Mouse (Mus musculus): ENCODE results near the gene Col15a1. TPM values are rescaled to one million over a fixed set of nuclear protein-coding genes. Genes with fewer than 3 reads are reported as not detected.
A peak's percentile ranks its signal among the peaks of the same experiment; 100 is the strongest.

Col15a1 gene
- polyA plus RNA-seq, 1 experiment from 2014 or later, result 3.1 TPM

- no peak overlapping the region for H3K9ac ChIP-seq (replicated peaks)
- H3K36me3 ChIP-seq, result no peaks in the 10 kb centered on the region
- peaks cover 13% of the 10 kb centered on the region for H3K4me1 ChIP-seq
- H3K4me3 ChIP-seq, result no peak overlapping the region
- no peaks in the 10 kb centered on the region for H3K27me3 ChIP-seq
- no peak overlapping the region for H3K27ac ChIP-seq (replicated peaks)
- H3K9me3 ChIP-seq, result no peaks in the 10 kb centered on the region
- ATAC-seq (replicated peaks), result no peak
- no peak overlapping the region for H3K4me2 ChIP-seq (replicated peaks)
- WGBS, result 87% methylated on average over 14 of the region's 14 CpGs
Observed at GRCm38 (mm10) chr4:47233192-47233835, 25.4 kb downstream of the Col15a1 start.

GRCm38 (mm10) chr4:47234667-47235267 is 26.8 kb downstream of the Col15a1 start:
- H3K9ac ChIP-seq (replicated peaks), result no peak overlapping the region
- no peaks in the 10 kb centered on the region for H3K27me3 ChIP-seq
- H3K36me3 ChIP-seq, result no peaks in the 10 kb centered on the region
- H3K9me3 ChIP-seq, result no peaks in the 10 kb centered on the region
- H3K4me3 ChIP-seq, result no peak overlapping the region
- no peak overlapping the region for H3K4me2 ChIP-seq (replicated peaks)
- ATAC-seq (replicated peaks), result peak; percentile 71
- H3K27ac ChIP-seq (replicated peaks), result 0 out of 2 replicates have a peak overlapping the region, but pooled peaks have one; percentile 36
- 25% methylated on average over 17 of the region's 17 CpGs for WGBS
- H3K4me1 ChIP-seq, result peaks cover 13% of the 10 kb centered on the region

- no peak overlapping the region for H3K9ac ChIP-seq (replicated peaks)
- peaks cover 13% of the 10 kb centered on the region for H3K4me1 ChIP-seq
- H3K27me3 ChIP-seq, result no peaks in the 10 kb centered on the region
- no peak overlapping the region for H3K4me3 ChIP-seq
- peak; percentile 71 for ATAC-seq (replicated peaks)
- no peaks in the 10 kb centered on the region for H3K36me3 ChIP-seq
- 5% methylated on average over 3 of the region's 3 CpGs for WGBS
- H3K27ac ChIP-seq (replicated peaks), result peak overlapping the region; percentile 36; the same call in 1 of the 2 replicates
- no peaks in the 10 kb centered on the region for H3K9me3 ChIP-seq
- H3K4me2 ChIP-seq (replicated peaks), result no peak overlapping the region
Observed at GRCm38 (mm10) chr4:47235312-47235711, 27.4 kb downstream of the Col15a1 start.

- 69% methylated on average over 7 of the region's 7 CpGs for WGBS
- Histone ChIP-seq H3K9ac (replicated peaks) (no peak overlapping the region), H3K27ac (replicated peaks) (no peak overlapping the region), H3K4me3 (no peak overlapping the region), H3K4me1 (peaks cover 13% of the 10 kb centered on the region), H3K9me3 (no peaks in the 10 kb centered on the region), H3K27me3 (no peaks in the 10 kb centered on the region), H3K36me3 (no peaks in the 10 kb centered on the region), H3K4me2 (replicated peaks) (no peak overlapping the region)
- ATAC-seq (replicated peaks), result no peak
Observed at GRCm38 (mm10) chr4:47236104-47236503, 28.1 kb downstream of the Col15a1 start.

GRCm38 (mm10) chr4:47237220-47237619 is 29.3 kb downstream of the Col15a1 start:
- H3K4me2 ChIP-seq (replicated peaks), result no peak overlapping the region
- H3K4me1 ChIP-seq, result peaks cover 13% of the 10 kb centered on the region
- no peak overlapping the region for H3K27ac ChIP-seq (replicated peaks)
- no peak for ATAC-seq (replicated peaks)
- H3K9ac ChIP-seq (replicated peaks), result no peak overlapping the region
- H3K4me3 ChIP-seq, result no peak overlapping the region
- no peaks in the 10 kb centered on the region for H3K9me3 ChIP-seq
- WGBS, result 39% methylated on average over 15 of the region's 15 CpGs
- H3K27me3 ChIP-seq, result no peaks in the 10 kb centered on the region
- no peaks in the 10 kb centered on the region for H3K36me3 ChIP-seq

- H3K4me2 ChIP-seq (replicated peaks), result no peak overlapping the region
- H3K9me3 ChIP-seq, result no peaks in the 10 kb centered on the region
- H3K9ac ChIP-seq (replicated peaks), result no peak overlapping the region
- H3K4me3 ChIP-seq, result no peak overlapping the region
- no peak overlapping the region for H3K27ac ChIP-seq (replicated peaks)
- peaks cover 13% of the 10 kb centered on the region for H3K4me1 ChIP-seq
- H3K27me3 ChIP-seq, result no peaks in the 10 kb centered on the region
- H3K36me3 ChIP-seq, result no peaks in the 10 kb centered on the region
- 75% methylated on average over 6 of the region's 6 CpGs for WGBS
- ATAC-seq (replicated peaks), result no peak
Observed at GRCm38 (mm10) chr4:47239114-47239513, 31.2 kb downstream of the Col15a1 start.

GRCm38 (mm10) chr4:47240901-47241300 is 32.9 kb downstream of the Col15a1 start:
- Histone ChIP-seq H3K4me1 (peaks cover 7% of the 10 kb centered on the region; the same call in 1 of the 2 replicates), H3K27ac (replicated peaks) (no peak overlapping the region), H3K4me2 (replicated peaks) (no peak overlapping the region), H3K9ac (replicated peaks) (no peak overlapping the region), H3K36me3 (no peaks in the 10 kb centered on the region), H3K27me3 (no peaks in the 10 kb centered on the region), H3K4me3 (no peak overlapping the region), H3K9me3 (no peaks in the 10 kb centered on the region)
- WGBS, result 87% methylated on average over 5 of the region's 5 CpGs
- no peak for ATAC-seq (replicated peaks)

- no peaks in the 10 kb centered on the region for H3K9me3 ChIP-seq
- H3K9ac ChIP-seq (replicated peaks), result no peak overlapping the region
- no peaks in the 10 kb centered on the region for H3K36me3 ChIP-seq
- H3K4me3 ChIP-seq, result no peak overlapping the region
- H3K27ac ChIP-seq (replicated peaks), result no peak overlapping the region
- WGBS, result 74% methylated on average over 4 of the region's 4 CpGs
- no peak overlapping the region for H3K4me2 ChIP-seq (replicated peaks)
- ATAC-seq (replicated peaks), result no peak
- peaks cover 7% of the 10 kb centered on the region; the same call in 1 of the 2 replicates for H3K4me1 ChIP-seq
- H3K27me3 ChIP-seq, result no peaks in the 10 kb centered on the region
Observed at GRCm38 (mm10) chr4:47242127-47242526, 34.2 kb downstream of the Col15a1 start.

- H3K36me3 ChIP-seq, result no peaks in the 10 kb centered on the region
- H3K27me3 ChIP-seq, result no peaks in the 10 kb centered on the region
- no peaks in the 10 kb centered on the region for H3K9me3 ChIP-seq
- no peak overlapping the region for H3K9ac ChIP-seq (replicated peaks)
- no peak overlapping the region for H3K4me2 ChIP-seq (replicated peaks)
- 15% methylated on average over 6 of the region's 6 CpGs for WGBS
- H3K27ac ChIP-seq (replicated peaks), result no peak overlapping the region
- ATAC-seq (replicated peaks), result no peak
- H3K4me3 ChIP-seq, result no peak overlapping the region
- H3K4me1 ChIP-seq, result peaks cover 9% of the 10 kb centered on the region; the same call in 1 of the 2 replicates
Observed at GRCm38 (mm10) chr4:47244651-47245050, 36.7 kb downstream of the Col15a1 start.

GRCm38 (mm10) chr4:47245621-47246020 is 37.7 kb downstream of the Col15a1 start:
- no peaks in the 10 kb centered on the region for H3K36me3 ChIP-seq
- no peak for ATAC-seq (replicated peaks)
- no peak overlapping the region for H3K4me3 ChIP-seq
- H3K27ac ChIP-seq (replicated peaks), result no peak overlapping the region
- no peak overlapping the region for H3K4me2 ChIP-seq (replicated peaks)
- 95% methylated on average over 18 of the region's 18 CpGs for WGBS
- no peaks in the 10 kb centered on the region for H3K27me3 ChIP-seq
- H3K9ac ChIP-seq (replicated peaks), result no peak overlapping the region
- H3K9me3 ChIP-seq, result no peaks in the 10 kb centered on the region
- H3K4me1 ChIP-seq, result peaks cover 9% of the 10 kb centered on the region; the same call in 1 of the 2 replicates

GRCm38 (mm10) chr4:47246811-47247210 is 38.9 kb downstream of the Col15a1 start:
- H3K4me1 ChIP-seq, result peaks cover 17% of the 10 kb centered on the region; the same call in 1 of the 2 replicates
- no peaks in the 10 kb centered on the region for H3K36me3 ChIP-seq
- no peak overlapping the region for H3K27ac ChIP-seq (replicated peaks)
- WGBS, result 67% methylated on average over 8 of the region's 8 CpGs
- no peak overlapping the region for H3K4me3 ChIP-seq
- H3K4me2 ChIP-seq (replicated peaks), result no peak overlapping the region
- H3K27me3 ChIP-seq, result no peaks in the 10 kb centered on the region
- H3K9ac ChIP-seq (replicated peaks), result no peak overlapping the region
- ATAC-seq (replicated peaks), result no peak
- no peaks in the 10 kb centered on the region for H3K9me3 ChIP-seq

- H3K9me3 ChIP-seq, result no peaks in the 10 kb centered on the region
- no peaks in the 10 kb centered on the region for H3K27me3 ChIP-seq
- WGBS, result 59% methylated on average over 6 of the region's 6 CpGs
- H3K4me1 ChIP-seq, result peaks cover 17% of the 10 kb centered on the region; the same call in 1 of the 2 replicates
- no peak overlapping the region for H3K9ac ChIP-seq (replicated peaks)
- no peak for ATAC-seq (replicated peaks)
- H3K4me3 ChIP-seq, result no peak overlapping the region
- H3K36me3 ChIP-seq, result no peaks in the 10 kb centered on the region
- peak overlapping the region; percentile 43; the same call in 1 of the 2 replicates for H3K27ac ChIP-seq (replicated peaks)
- no peak overlapping the region for H3K4me2 ChIP-seq (replicated peaks)
Observed at GRCm38 (mm10) chr4:47247574-47247973, 39.6 kb downstream of the Col15a1 start.

Data from forebrain, embryonic 15.5 days (tissue).